Mouse (Mus musculus): Measurements from ENCODE around the gene Fbxw4.
A peak's percentile ranks its signal among the peaks of the same experiment; 100 is the strongest.
"Not testable (repeated sequence)": the region's sequence is repeated elsewhere in the genome, so short reads cannot be mapped to it uniquely, and the experiment has no call there.

The Fbxw4 gene

DNA sequence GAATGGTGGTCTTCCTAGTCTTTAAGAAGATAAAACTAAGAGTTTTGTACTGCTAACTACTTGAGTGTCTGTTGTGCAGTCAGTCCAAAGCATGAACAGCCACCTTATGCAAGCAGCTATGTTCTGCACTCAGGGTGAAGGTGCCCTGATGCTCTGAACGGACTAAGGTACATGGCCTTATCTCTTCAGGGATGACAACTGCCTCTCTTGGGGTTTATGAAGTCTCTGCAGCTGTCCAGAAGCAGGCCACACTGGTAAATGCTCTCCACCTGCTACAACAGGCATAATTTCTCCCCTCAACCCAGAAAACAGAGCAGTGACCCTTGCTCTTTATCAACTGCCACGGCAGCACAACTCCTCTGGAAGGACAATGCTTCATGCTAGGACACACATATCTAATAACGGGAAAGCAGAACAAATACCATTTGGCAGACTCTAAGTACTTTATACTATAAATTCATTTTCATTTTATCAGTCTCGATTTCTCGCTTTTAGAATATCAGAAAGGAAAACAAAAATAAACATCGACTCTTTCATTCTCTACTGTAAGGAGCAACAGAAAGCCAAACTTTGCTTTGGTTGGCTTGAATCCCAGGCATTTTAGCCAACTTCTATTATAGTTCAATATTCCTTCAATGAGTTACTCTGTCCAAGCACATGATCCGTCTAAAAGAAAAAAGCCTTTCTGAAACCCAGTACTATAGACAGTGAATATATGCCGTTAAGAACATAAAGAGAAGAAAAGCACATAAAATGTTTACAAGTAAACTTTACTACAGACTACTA, 3.1 kb downstream of the Fbxw4 start:
- no peak for DNase-seq (ENCODE audit: low read depth, low spot score)

DNA sequence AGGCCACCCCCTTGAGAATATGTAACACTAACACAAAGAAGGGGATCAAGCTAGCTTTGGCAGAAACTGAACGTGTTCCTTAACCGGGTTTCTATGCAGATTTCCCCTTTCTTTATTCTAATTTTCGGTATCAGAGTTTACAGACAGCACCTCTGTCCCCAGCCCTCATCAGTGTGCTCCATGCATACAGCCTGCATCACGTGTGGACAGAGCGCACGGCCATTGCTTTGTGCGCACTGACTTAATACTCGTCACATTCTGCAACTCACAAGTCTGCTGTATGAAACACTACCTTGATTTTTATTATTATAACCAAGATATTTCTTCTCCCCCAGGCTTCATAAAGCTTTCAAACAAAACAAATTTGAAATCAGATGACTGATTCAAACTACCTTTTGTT, 4.2 kb downstream of the Fbxw4 start:
- no peak for DNase-seq (ENCODE audit: low read depth, low spot score)

- DNase-seq (ENCODE audit: low read depth, low spot score), result no peak
Measured at GRCm38 (mm10) chr19:45653986-45654385, 6.1 kb downstream of the Fbxw4 start.

DNA sequence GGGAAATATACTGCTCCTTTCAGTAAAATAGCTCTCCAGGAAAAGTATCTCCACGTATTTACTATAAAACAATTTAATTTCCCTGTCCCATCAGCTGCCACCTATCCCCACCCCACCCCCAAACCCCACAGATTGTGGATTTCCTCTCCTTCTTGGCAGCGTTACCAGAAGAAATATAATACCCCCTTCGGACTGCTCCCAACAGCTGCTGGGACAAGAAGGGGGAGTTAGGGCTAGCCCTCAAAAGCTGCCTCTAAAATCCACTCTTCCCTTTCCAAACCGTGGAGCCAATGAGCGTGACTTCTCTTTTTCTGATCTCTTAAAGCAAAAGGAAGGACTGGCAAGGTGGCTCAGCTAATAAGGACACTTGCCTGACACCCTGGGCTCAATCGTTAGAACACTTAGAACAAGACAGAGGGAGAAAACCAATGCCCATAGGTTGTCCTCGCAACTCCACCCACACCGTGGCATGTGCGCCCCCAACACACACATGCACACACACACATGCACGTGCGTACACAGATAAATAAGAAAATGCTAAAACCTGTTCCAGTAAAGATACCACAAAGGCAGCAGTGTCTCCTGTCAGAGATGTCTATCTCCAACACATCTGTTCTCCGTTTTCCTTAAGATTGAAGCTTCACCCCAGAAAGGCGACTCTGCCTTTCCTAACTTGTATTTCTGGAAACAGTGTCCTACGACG, 7.7 kb downstream of the Fbxw4 start:
- no peak for DNase-seq (ENCODE audit: low read depth, low spot score)

GRCm38 (mm10) chr19:45651524-45651923, 8.6 kb downstream of the Fbxw4 start:
- DNase-seq (ENCODE audit: low read depth, low spot score), result no peak

DNA sequence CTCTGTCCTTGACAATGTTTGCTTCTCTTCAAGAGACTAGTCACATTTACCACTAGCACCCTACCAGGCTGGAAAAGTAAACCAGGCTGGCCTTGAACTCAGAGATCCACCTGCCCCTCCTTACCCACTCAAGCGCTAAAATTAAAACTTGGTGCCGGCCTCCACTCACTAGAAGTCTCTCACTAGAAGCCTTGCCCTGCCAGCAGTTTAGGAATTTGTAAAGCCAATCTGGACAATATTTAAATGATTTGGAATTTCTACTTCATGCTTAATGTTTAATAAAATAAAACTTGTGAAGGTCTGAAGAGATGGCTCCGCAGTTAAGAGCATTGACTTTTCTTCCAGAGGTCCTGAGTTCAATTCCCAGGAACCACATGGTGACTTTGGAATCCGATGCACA, 10.3 kb downstream of the Fbxw4 start:
- peak; percentile 93 for DNase-seq (ENCODE audit: low read depth, low spot score)

- not testable (repeated sequence) for DNase-seq (ENCODE audit: low read depth, low spot score)
Measured at GRCm38 (mm10) chr19:45648469-45648868, 11.6 kb downstream of the Fbxw4 start.

GRCm38 (mm10) chr19:45646866-45647265, 13.2 kb downstream of the Fbxw4 start:
- no peak for DNase-seq (ENCODE audit: low read depth, low spot score)

DNA sequence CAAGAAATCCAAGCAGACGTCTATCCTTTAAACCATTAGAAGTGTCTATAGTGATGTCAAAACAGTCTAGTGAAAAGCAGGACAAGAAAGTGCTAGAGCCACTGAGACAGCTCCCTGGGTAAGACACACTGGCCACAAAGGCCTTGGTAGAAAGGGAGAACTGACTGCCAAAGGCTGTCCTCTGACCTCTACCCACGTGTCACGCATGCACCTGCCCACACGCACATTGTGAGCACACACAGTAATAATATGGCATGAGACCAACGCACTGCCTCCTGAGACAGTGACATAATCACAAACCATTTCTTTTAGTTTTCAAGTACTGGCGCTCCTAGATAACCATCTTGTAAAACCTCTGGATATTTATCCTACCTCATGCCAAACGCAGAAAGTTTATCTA, 19.4 kb downstream of the Fbxw4 start:
- no peak for DNase-seq (ENCODE audit: low read depth, low spot score)

GRCm38 (mm10) chr19:45635960-45636359, 24.2 kb downstream of the Fbxw4 start:
- DNase-seq (ENCODE audit: low read depth, low spot score), result no peak

DNA sequence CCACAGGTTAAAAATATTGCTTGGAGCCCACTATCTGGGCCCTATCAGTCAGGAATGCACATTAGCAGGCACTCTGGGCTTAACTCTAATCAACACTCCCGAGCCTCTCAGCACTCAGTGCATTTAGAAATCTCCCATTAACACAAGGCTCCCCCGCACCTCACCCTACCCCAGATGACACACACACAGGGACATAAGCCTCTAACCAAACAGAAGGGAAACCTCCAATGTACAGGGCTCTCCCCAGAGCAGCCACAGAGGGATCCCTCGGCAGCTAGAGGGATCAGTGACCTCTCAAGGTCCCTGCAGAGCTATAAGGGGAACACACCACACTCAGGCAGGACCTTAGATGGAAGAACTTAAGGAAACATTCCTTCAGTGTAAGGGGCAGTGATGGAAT, 28.5 kb downstream of the Fbxw4 start:
- DNase-seq (ENCODE audit: low read depth, low spot score), result no peak

DNA sequence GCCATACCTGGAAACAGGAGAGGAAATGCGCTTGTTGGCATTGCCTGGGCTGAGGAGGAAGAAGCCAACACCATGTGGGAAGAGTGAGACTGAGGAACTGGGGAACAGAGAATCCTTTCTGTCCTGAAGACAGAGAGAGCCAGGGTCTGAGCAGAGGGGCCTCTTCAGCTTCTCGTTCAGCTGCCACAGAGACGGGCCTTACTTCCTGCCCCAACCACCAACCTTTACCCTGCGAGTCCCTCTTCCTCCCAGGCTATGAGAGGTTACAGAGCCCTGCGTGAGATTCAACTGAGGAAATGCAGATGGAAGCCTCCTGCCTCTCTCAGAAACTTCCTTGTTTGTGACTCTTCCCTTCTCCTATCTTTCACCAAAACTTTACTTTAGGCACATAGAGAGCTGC, 29.2 kb downstream of the Fbxw4 start:
- DNase-seq (ENCODE audit: low read depth, low spot score), result no peak

GRCm38 (mm10) chr19:45629219-45629618, 30.9 kb downstream of the Fbxw4 start:
- no peak for DNase-seq (ENCODE audit: low read depth, low spot score)

GRCm38 (mm10) chr19:45628649-45629048, 31.5 kb downstream of the Fbxw4 start:
- no peak for DNase-seq (ENCODE audit: low read depth, low spot score)

DNA sequence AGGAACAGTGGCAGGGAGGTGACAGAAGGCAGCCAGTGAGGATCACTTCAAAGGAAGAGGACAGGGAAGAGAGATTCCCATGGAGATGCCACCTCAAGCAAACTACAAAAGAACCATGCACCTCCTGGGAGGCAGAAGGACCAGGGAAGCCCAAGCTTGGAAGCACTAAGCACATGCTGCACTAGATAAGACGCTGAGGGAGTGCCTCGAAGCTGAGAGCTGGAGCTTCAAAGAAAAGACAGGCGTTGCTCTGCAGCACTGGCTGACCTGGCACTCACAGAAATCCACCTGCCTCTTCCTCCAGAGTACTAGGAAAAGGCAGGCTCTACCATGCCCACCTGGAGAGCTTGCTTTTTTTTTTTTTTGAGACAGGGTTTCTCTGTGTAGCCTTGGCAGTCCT, 33.1 kb downstream of the Fbxw4 start:
- no peak for DNase-seq (ENCODE audit: low read depth, low spot score)

DNA sequence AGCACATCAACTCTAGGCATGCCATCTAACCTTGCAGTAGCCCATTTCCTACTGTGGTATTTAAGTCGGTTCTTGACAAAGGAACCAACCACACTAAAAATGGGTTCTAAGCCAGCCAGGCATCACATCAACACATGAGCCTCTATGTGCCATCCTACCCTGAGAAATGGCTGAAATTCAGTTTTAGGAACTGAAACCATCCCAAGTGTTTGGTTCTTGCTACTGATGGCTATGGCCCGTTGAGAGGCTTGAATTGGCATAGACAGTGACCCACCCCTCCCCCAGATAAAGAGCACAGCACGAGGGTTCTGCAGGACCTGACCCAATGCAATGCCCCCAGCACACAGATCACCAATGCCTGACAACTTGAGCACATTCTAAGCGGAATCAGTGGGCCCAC, 36.4 kb downstream of the Fbxw4 start:
- DNase-seq (ENCODE audit: low read depth, low spot score), result no peak

DNA sequence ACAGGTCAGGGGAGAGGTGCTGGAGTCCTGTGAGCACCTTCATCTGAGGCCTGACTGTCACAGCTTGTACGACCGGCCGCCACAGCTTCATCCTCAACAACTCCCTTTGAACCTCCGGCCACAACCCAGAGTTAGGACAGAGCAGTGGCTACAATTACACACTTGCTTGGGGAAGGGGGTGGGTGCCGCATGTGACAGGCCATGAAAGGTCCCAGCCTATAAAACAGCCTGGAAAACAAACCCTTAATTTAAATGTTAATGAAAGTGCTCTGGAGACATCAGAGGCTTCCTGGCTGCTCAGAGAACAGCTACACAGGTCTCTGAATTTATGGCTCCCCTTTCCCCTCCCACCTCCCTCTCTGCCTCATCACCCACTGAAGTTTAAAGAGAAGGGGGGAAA, 38.0 kb downstream of the Fbxw4 start:
- DNase-seq (ENCODE audit: low read depth, low spot score), result no peak

GRCm38 (mm10) chr19:45621061-45621460, 39.1 kb downstream of the Fbxw4 start:
- no peak for DNase-seq (ENCODE audit: low read depth, low spot score)

GRCm38 (mm10) chr19:45619744-45620501, 40.2 kb downstream of the Fbxw4 start:
- DNase-seq (ENCODE audit: low read depth, low spot score), result no peak

GRCm38 (mm10) chr19:45618184-45618583, 41.9 kb downstream of the Fbxw4 start:
- DNase-seq (ENCODE audit: low read depth, low spot score), result no peak

DNA sequence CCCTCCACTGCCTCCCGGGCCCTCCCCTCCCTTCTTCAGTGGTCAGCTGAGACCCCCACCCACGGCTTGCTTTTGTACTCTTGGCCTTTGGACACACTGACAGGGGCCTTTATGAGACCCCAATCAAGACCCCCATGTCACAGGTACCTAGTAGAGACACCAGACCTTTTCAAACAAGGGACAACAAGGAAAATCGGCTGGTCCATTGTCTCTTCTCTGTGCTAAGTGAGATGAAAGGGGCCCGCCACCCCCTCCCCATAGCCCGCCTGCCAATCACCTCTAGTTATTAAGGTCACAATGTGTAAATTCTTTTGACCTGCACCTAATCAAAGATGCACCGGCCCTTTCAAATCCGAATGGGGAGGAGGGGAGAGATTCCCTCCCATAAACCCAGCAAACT, 43.4 kb downstream of the Fbxw4 start:
- DNase-seq (ENCODE audit: low read depth, low spot score), result no peak

GRCm38 (mm10) chr19:45616214-45616518, 43.9 kb downstream of the Fbxw4 start:
- no peak for DNase-seq (ENCODE audit: low read depth, low spot score)
